Mouse (Mus musculus) forebrain, embryonic 12.5 days (tissue): ENCODE results near the gene Papss2. TPM values are rescaled to one million over a fixed set of nuclear protein-coding genes. Genes with fewer than 3 reads are reported as not detected.
"Not testable (repeated sequence)": the region's sequence is repeated elsewhere in the genome, so short reads cannot be mapped to it uniquely, and the experiment has no call there.

Source experiments
- ATAC-seq: fragments of 200-750 bp; cut with Nextera tagmentation; 2 replicates; pipeline ENCODE4 v1.8.0; 2017; ENCODE audit warnings: moderate TSS enrichment; ENCODE audit not compliant: low FRiP score
- H3K27ac ChIP-seq: fragments of 300-500 bp; sonication (generic); 2 replicates; pipeline ENCODE4 v1.5.1; 2016; ENCODE audit warnings: mild to moderate bottlenecking
- H3K27me3 ChIP-seq: fragments of 300-500 bp; sonication (generic); 2 replicates; pipeline ENCODE4 v1.6.1; 2016; ENCODE audit warnings: mild to moderate bottlenecking
- H3K36me3 ChIP-seq: fragments of 300-500 bp; sonication (generic); replicated peaks from 2 replicates; pipeline ENCODE4 v1.6.1; 2016; ENCODE audit warnings: mild to moderate bottlenecking
- H3K4me1 ChIP-seq: fragments of 300-500 bp; sonication (generic); 2 replicates; pipeline ENCODE4 v1.6.1; 2016
- H3K4me2 ChIP-seq: fragments of 300-500 bp; sonication (generic); 2 replicates; pipeline ENCODE4 v1.6.1; 2016; ENCODE audit warnings: mild to moderate bottlenecking, moderate library complexity
- H3K4me3 ChIP-seq: fragments of 300-500 bp; sonication (generic); replicated peaks from 2 replicates; pipeline ENCODE4 v1.5.1; 2016; ENCODE audit warnings: mild to moderate bottlenecking
- H3K9ac ChIP-seq: fragments of 300-500 bp; sonication (generic); 2 replicates; pipeline ENCODE4 v1.6.1; 2016; ENCODE audit warnings: mild to moderate bottlenecking
- H3K9me3 ChIP-seq: fragments of 300-500 bp; sonication (generic); 2 replicates; pipeline ENCODE4 v1.6.1; 2016
- WGBS: fragments of 180-500 bp; shearing (Covaris S2); methylation state at CpG from one replicate; pipeline ENCODE4 v1.1.7; 2016; 5-methylcytosine and 5-hydroxymethylcytosine counted together
- polyA plus RNA-seq: library from polyadenylated mRNA; unstranded; fragments of >200 nt; fragmentation: Nextera tagmentation; extraction: Ambion mirVana; gene quantifications from 2 replicates; pipeline ENCODE4 v1.2.1, GENCODE M21; 2016

The Papss2 gene
- polyA plus RNA-seq, 1 experiment from 2014 or later = 3.4 TPM

- not testable (repeated sequence) for H3K4me3 ChIP-seq, H3K9me3 ChIP-seq, ATAC-seq, H3K9ac ChIP-seq, H3K4me2 ChIP-seq, H3K27me3 ChIP-seq, H3K27ac ChIP-seq, H3K4me1 ChIP-seq
- H3K36me3 ChIP-seq = peaks cover 49% of the 10 kb centered on the region
- WGBS = 93% methylated on average over 3 of the region's 3 CpGs
Measured at GRCm38 (mm10) chr19:32688227-32688626, 92.6 kb downstream of the Papss2 start.

- Histone ChIP-seq H3K27ac (no peak overlapping the region), H3K4me1 (no peaks in the 10 kb centered on the region), H3K4me3 (no peak overlapping the region), H3K9me3 (no peaks in the 10 kb centered on the region), H3K9ac (no peak overlapping the region), H3K27me3 (no peaks in the 10 kb centered on the region), H3K36me3 (peaks cover 61% of the 10 kb centered on the region), H3K4me2 (no peak overlapping the region)
- 84% methylated on average over 6 of the region's 6 CpGs for WGBS
- ATAC-seq = no peak
Measured at GRCm38 (mm10) chr19:32689724-32690123, 94.1 kb downstream of the Papss2 start.

DNA sequence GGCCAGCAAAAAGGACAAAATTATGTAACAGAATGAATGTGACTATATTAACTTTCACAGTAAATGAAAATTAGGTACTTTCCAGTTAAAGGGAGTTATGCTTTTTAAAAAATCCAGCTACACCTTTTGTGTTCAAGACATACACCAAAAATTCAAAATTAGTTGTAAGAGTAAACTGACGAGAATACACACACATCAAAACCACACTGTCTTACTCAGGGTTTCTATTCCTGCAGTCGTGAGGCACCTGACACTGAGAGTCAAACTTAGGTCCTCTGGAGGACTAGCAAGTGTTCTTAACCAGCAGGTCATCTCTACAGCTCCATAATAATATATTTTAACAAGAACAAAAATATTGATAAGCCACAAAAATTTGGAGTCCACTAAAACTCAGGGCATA lies 101.1 kb downstream of the Papss2 start:
- no peaks in the 10 kb centered on the region for H3K27me3 ChIP-seq
- H3K4me1 ChIP-seq = no peaks in the 10 kb centered on the region
- H3K36me3 ChIP-seq = peaks cover 73% of the 10 kb centered on the region
- no peaks in the 10 kb centered on the region for H3K9me3 ChIP-seq
- no peak overlapping the region for H3K9ac ChIP-seq
- H3K4me3 ChIP-seq = no peak overlapping the region
- 99% methylated on average over 2 of the region's 2 CpGs for WGBS
- no peak for ATAC-seq
- H3K4me2 ChIP-seq = no peak overlapping the region
- H3K27ac ChIP-seq = no peak overlapping the region

DNA sequence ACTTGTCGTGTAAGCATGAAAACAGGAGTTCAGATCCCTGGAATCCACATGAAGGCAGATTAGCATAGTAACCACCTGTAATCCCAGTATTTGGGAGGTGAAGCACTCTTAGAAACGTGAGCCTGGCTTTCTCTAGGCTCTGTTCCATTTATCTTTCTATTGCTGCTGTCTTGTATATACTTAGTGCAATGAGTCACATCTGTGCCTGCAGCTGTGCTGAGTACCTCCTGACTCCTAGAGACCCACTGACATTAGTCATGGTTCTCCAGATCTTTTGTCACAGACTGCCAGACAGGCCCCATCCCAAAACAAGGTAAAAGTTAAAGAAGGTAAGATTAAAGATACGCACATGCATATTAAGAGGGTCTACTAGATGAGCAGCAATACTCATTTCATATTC lies 106.6 kb downstream of the Papss2 start:
- ATAC-seq = no peak

GRCm38 (mm10) chr19:32708996-32709395 lies 113.4 kb downstream of the Papss2 start:
- H3K9me3 ChIP-seq = no peaks in the 10 kb centered on the region
- H3K36me3 ChIP-seq = peaks cover 24% of the 10 kb centered on the region
- no peak overlapping the region for H3K9ac ChIP-seq
- no peaks in the 10 kb centered on the region for H3K27me3 ChIP-seq
- no peak overlapping the region for H3K4me3 ChIP-seq
- no peak overlapping the region for H3K27ac ChIP-seq
- WGBS = 87% methylated on average over 5 of the region's 5 CpGs
- peaks cover 22% of the 10 kb centered on the region for H3K4me1 ChIP-seq
- no peak overlapping the region for H3K4me2 ChIP-seq
- ATAC-seq = no peak

More for the DNA sequence above, 106.6 kb downstream of the Papss2 start:
- no peak overlapping the region for H3K4me2 ChIP-seq
- H3K27ac ChIP-seq = no peak overlapping the region
- no peaks in the 10 kb centered on the region for H3K9me3 ChIP-seq
- no peak overlapping the region for H3K4me3 ChIP-seq
- no peak overlapping the region for H3K9ac ChIP-seq
- H3K27me3 ChIP-seq = no peaks in the 10 kb centered on the region
- peaks cover 66% of the 10 kb centered on the region for H3K36me3 ChIP-seq
- no peaks in the 10 kb centered on the region for H3K4me1 ChIP-seq
- WGBS = 94% methylated on average over 3 of the region's 3 CpGs

- Histone ChIP-seq H3K27ac (no peak overlapping the region), H3K4me1 (peaks cover 22% of the 10 kb centered on the region), H3K9ac (no peak overlapping the region), H3K36me3 (peaks cover 13% of the 10 kb centered on the region), H3K4me3 (no peak overlapping the region), H3K4me2 (0 out of 2 replicates have a peak overlapping the region, but pooled peaks have one; percentile 73), H3K27me3 (no peaks in the 10 kb centered on the region), H3K9me3 (no peaks in the 10 kb centered on the region)
- WGBS = 67% methylated on average over 3 of the region's 3 CpGs
- ATAC-seq = no peak
Measured at GRCm38 (mm10) chr19:32710288-32710687, 114.7 kb downstream of the Papss2 start.

GRCm38 (mm10) chr19:32711761-32712541 lies 116.4 kb downstream of the Papss2 start:
- peak; percentile 97 for ATAC-seq
- H3K36me3 ChIP-seq = peaks cover 4% of the 10 kb centered on the region; the same call in 1 of the 2 replicates
- H3K9me3 ChIP-seq = no peaks in the 10 kb centered on the region
- peak overlapping the region; percentile 93 for H3K27ac ChIP-seq
- peaks cover 22% of the 10 kb centered on the region for H3K4me1 ChIP-seq
- WGBS = under 1% methylated on average over 59 of the region's 63 CpGs
- H3K9ac ChIP-seq = peak overlapping the region; percentile 95
- H3K4me2 ChIP-seq = peak overlapping the region; percentile 73
- H3K4me3 ChIP-seq = peak overlapping the region; percentile 89
- no peaks in the 10 kb centered on the region for H3K27me3 ChIP-seq

GRCm38 (mm10) chr19:32712588-32713042 lies 117.0 kb downstream of the Papss2 start:
- WGBS = under 1% methylated on average over 11 of the region's 11 CpGs
- H3K4me3 ChIP-seq = peak overlapping the region; percentile 89

DNA sequence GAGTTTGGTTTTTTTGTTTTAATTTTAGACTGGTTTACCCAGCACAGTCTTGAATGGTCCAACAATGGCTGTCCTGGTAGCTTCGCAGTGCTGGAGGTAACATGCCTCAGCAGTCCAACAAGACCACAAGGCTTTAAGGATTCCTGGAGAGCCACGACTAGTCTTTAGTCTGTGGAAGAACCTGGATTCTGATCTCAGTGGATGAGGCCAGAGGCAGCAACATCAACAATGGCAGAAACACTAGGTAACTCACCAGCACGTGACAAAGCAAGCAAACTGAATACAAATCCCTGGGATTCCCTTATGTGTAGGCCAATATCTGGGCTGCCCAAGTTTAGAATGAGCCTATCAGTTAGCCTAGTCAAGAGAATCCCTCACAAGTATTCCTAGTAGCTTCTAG lies 117.9 kb downstream of the Papss2 start:
- H3K36me3 ChIP-seq = peaks cover 4% of the 10 kb centered on the region; the same call in 1 of the 2 replicates
- ATAC-seq = no peak
- no peak overlapping the region for H3K4me3 ChIP-seq
- H3K27ac ChIP-seq = no peak overlapping the region
- no peak overlapping the region for H3K9ac ChIP-seq
- H3K4me2 ChIP-seq = no peak overlapping the region
- H3K27me3 ChIP-seq = no peaks in the 10 kb centered on the region
- 82% methylated on average over 3 of the region's 3 CpGs for WGBS
- no peaks in the 10 kb centered on the region for H3K9me3 ChIP-seq
- peaks cover 22% of the 10 kb centered on the region for H3K4me1 ChIP-seq

More at GRCm38 (mm10) chr19:32712588-32713042, 117.0 kb downstream of the Papss2 start:
- peak overlapping the region; percentile 93 for H3K27ac ChIP-seq
- H3K27me3 ChIP-seq = no peaks in the 10 kb centered on the region
- H3K36me3 ChIP-seq = peaks cover 4% of the 10 kb centered on the region; the same call in 1 of the 2 replicates
- H3K9ac ChIP-seq = peak overlapping the region; percentile 95
- ATAC-seq = peak; percentile 87
- peaks cover 22% of the 10 kb centered on the region for H3K4me1 ChIP-seq
- H3K4me2 ChIP-seq = peak overlapping the region; percentile 73
- no peaks in the 10 kb centered on the region for H3K9me3 ChIP-seq

DNA sequence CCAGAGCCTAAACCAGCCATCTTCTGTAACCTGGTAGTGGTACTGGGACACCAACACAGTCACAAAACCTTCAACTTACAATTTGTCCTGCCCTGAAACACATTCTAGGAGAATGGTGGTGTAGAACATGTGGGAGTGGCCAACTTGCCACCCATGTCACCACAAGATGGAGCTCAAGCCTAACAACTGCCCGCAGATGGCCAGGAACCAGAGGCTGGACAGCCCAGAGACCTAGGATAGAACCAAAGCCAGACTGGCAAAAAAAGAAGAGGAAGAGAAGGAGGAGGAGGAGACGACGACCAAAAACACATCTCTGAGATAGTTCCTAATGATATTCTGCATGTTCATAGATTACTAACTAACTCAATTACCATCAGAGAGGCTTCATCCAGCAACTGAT lies 119.6 kb downstream of the Papss2 start:
- WGBS = 9% methylated on average over 3 of the region's 3 CpGs
- H3K27ac ChIP-seq = no peak overlapping the region
- H3K36me3 ChIP-seq = no peaks in the 10 kb centered on the region
- H3K4me3 ChIP-seq = no peak overlapping the region
- H3K27me3 ChIP-seq = no peaks in the 10 kb centered on the region
- no peak overlapping the region for H3K4me2 ChIP-seq
- H3K9me3 ChIP-seq = no peaks in the 10 kb centered on the region
- no peak for ATAC-seq
- peaks cover 17% of the 10 kb centered on the region for H3K4me1 ChIP-seq
- H3K9ac ChIP-seq = no peak overlapping the region

DNA sequence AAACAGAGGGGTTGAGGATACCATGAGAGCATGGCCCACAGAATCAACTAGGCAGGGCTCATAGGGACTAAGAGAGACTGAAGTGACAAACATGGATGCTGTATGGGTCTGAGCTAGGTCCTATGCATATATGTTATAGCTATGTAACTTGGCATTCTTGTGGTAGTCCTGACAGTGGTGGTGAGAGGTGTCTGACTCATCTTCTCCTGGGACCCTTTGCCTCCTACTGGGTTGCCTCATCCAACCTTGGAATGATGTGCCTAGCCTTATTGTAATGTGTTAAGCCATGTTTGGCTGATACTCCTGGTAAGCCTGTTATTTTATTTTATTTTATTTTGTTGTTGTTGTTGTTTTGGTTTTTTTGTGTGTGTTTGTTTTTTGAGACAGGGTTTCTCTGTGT lies 120.1 kb downstream of the Papss2 start:
- Histone ChIP-seq H3K9me3 (no peaks in the 10 kb centered on the region), H3K36me3 (no peaks in the 10 kb centered on the region), H3K4me2 (no peak overlapping the region), H3K27ac (no peak overlapping the region), H3K9ac (no peak overlapping the region), H3K27me3 (no peaks in the 10 kb centered on the region), H3K4me3 (no peak overlapping the region), H3K4me1 (peaks cover 12% of the 10 kb centered on the region)
- no peak for ATAC-seq
